Mouse (Mus musculus): ENCODE results near the gene Gm11037. TPM values are rescaled to one million over a fixed set of nuclear protein-coding genes. Genes with fewer than 3 reads are reported as not detected.

Gene Gm11037
- not detected for total RNA-seq (2023)

GRCm38 (mm10) chr2:131132930-131133547 is at the start of gene Gm11037:
Gene Gm11037 (plus strand): TSS chr2:131133497.

GRCm38 (mm10) chr2:131086667-131087390 is 46.5 kb upstream of the Gm11037 start, which contains the start of gene Siglec1:
Gene Siglec1 (minus strand): TSS chr2:131086765.

GRCm38 (mm10) chr2:131127161-131127730 is 6.1 kb upstream of the Gm11037 start, which contains the start of gene Hspa12b:
Gene Hspa12b (plus strand): TSS chr2:131127280.

GRCm38 (mm10) chr2:131159938-131160581 is 26.8 kb downstream of the Gm11037 start, which contains the start of gene 1700037H04Rik:
Gene 1700037H04Rik (minus strand): TSS chr2:131160081.

GRCm38 (mm10) chr2:131179990-131180587 is 46.8 kb downstream of the Gm11037 start, which contains the start of gene Cenpb:
Gene Cenpb (minus strand): TSS chr2:131180067.

Other genes with a start within 250 kb of the Gm11037 start
- 28.0 TPM for gene 4930402H24Rik, start 227.1 kb upstream of the Gm11037 start, total RNA-seq (2023)
- gene Atrn, start 227.0 kb upstream of the Gm11037 start, total RNA-seq (2023), result 28.5 TPM
- not detected for gene Gfra4, start 90.4 kb upstream of the Gm11037 start, total RNA-seq (2023)
- gene Adam33, start 69.7 kb upstream of the Gm11037 start, total RNA-seq (2023), result 0.41 TPM
- 0.29 TPM for gene Siglec1, start 46.7 kb upstream of the Gm11037 start, total RNA-seq (2023)
- not detected for gene Hspa12b, start 6.2 kb upstream of the Gm11037 start, total RNA-seq (2023)
- gene 1700037H04Rik, start 26.6 kb downstream of the Gm11037 start, total RNA-seq (2023), result 18.1 TPM
- gene Cenpb, start 46.6 kb downstream of the Gm11037 start, total RNA-seq (2023), result 19.1 TPM
- gene Cdc25b, start 53.5 kb downstream of the Gm11037 start, total RNA-seq (2023), result 42.4 TPM
- gene Spef1, start 53.8 kb downstream of the Gm11037 start, total RNA-seq (2023), result 1.7 TPM
- 4.7 TPM for gene Ap5s1, start 73.6 kb downstream of the Gm11037 start, total RNA-seq (2023)
- gene Mavs, start 100.6 kb downstream of the Gm11037 start, total RNA-seq (2023), result 10.6 TPM
- gene Pank2, start 129.0 kb downstream of the Gm11037 start, total RNA-seq (2023), result 48.9 TPM
- gene Rnf24, start 219.4 kb downstream of the Gm11037 start, total RNA-seq (2023), result 2.6 TPM

Data from CD4-positive naive resting alpha-beta T cell, adult 76 days (primary cell).